ENCODE assay signal across 20 mouse cellular contexts in genomic region chr4:80638381-80638780, GRCm38 (mm10).
DNase-seq lines count a peak whose midpoint lies in the region; ATAC-seq lines count a peak whose summit lies in the region.
"Had no signal": no experiment of that assay in that cellular context is flagged by ENCODE, and none has a peak within 500 bp of the region (broad histone marks: within the 10 kb centered on the region; RNA-seq: fewer than 3 reads in every experiment).

No protein-coding gene starts in this region.

- no peak overlapping the region for H3K4me3 ChIP-seq in intestine, embryonic 15.5 days (replicated peaks)
- H3K4me3 ChIP-seq: forebrain, embryonic 13.5 days; hindbrain, embryonic 12.5 days; limb, embryonic 15.5 days; megakaryocyte, embryonic 14.5 days; midbrain, embryonic 15.5 days had no signal

- ATAC-seq in intestine, embryonic 15.5 days: no peak
- ATAC-seq: CD4-positive, CD25-positive, alpha-beta regulatory T cell, adult 4 months; forebrain, embryonic 13.5 days; inflammation-experienced regulatory T-cells, adult 6 months; midbrain, embryonic 15.5 days had no signal

- intact Hi-C loops in left cerebral cortex, postnatal 14 days (cut with DNase I): loop anchor here (10.0 kb wide), 1 partner anchor 116 kb away; no protein-coding TSS in a partner anchor

- DNase-seq in right cerebral cortex, adult 18-20 months: peak; percentile 66
- DNase-seq in right cerebral cortex, postnatal 14 days: no peak
- peak; percentile 21 for DNase-seq in cerebellum, adult 9-11 months
- peak; percentile 15 to 56 for DNase-seq in left cerebral cortex, postnatal 14 days (ENCODE audit: low spot score in 2 of 2)
- DNase-seq in gastrocnemius, postnatal 4 days (ENCODE audit: low spot score in 2 of 2): no peak
- no peak for DNase-seq in retina, embryonic 14.5 days (ENCODE audit: low spot score)
- DNase-seq: adrenal gland, postnatal 36 days; gastrocnemius, postnatal 14 days; heart, postnatal 10 days; lung, postnatal 10 days; thymus, adult 18-20 months had no signal

- no peaks in the 10 kb centered on the region for H3K4me1 ChIP-seq in intestine, embryonic 15.5 days (replicated peaks)
- H3K4me1 ChIP-seq: forebrain, embryonic 13.5 days; hindbrain, embryonic 12.5 days; limb, embryonic 15.5 days; megakaryocyte, embryonic 14.5 days; midbrain, embryonic 15.5 days had no signal

- H3K36me3 ChIP-seq in intestine, embryonic 15.5 days: no peaks in the 10 kb centered on the region
- H3K36me3 ChIP-seq: G1E; hindbrain, embryonic 12.5 days; limb, embryonic 15.5 days; midbrain, embryonic 15.5 days had no signal

- no peak overlapping the region for H3K27ac ChIP-seq in intestine, embryonic 15.5 days
- H3K27ac ChIP-seq: forebrain, embryonic 13.5 days; hindbrain, embryonic 12.5 days; limb, embryonic 15.5 days; midbrain, embryonic 15.5 days had no signal

- no peaks in the 10 kb centered on the region for H3K27me3 ChIP-seq in intestine, embryonic 15.5 days (replicated peaks)
- H3K27me3 ChIP-seq: forebrain, embryonic 13.5 days; hindbrain, embryonic 12.5 days; limb, embryonic 15.5 days; megakaryocyte, embryonic 14.5 days; midbrain, embryonic 15.5 days had no signal

- no peak overlapping the region for H3K4me2 ChIP-seq in intestine, embryonic 15.5 days (replicated peaks)
- H3K4me2 ChIP-seq: forebrain, embryonic 13.5 days; hindbrain, embryonic 12.5 days; limb, embryonic 15.5 days; midbrain, embryonic 15.5 days had no signal

- H3K9ac ChIP-seq in intestine, embryonic 15.5 days: no peak overlapping the region
- H3K9ac ChIP-seq: forebrain, embryonic 13.5 days; hindbrain, embryonic 12.5 days; limb, embryonic 15.5 days; midbrain, embryonic 15.5 days had no signal

- H3K9me3 ChIP-seq in intestine, embryonic 15.5 days: no peaks in the 10 kb centered on the region
- H3K9me3 ChIP-seq: forebrain, embryonic 13.5 days; G1E; hindbrain, embryonic 12.5 days; limb, embryonic 15.5 days; megakaryocyte, embryonic 14.5 days; midbrain, embryonic 15.5 days had no signal

Comparison
In these comparisons a context has a peak if more than half of its experiments do, and no peak if none do; other contexts are left out.
1. DNase-seq: peak in right cerebral cortex, adult 18-20 months (single experiment), cerebellum, adult 9-11 months (single experiment) and left cerebral cortex, postnatal 14 days (2 of 2); none in right cerebral cortex, postnatal 14 days (single experiment), gastrocnemius, postnatal 4 days (0 of 2) and retina, embryonic 14.5 days (single experiment).